Mouse (Mus musculus) embryonic facial prominence, embryonic 11.5 days (tissue): ENCODE results near the gene Acot7. TPM values are rescaled to one million over a fixed set of nuclear protein-coding genes. Genes with fewer than 3 reads are reported as not detected.

Source experiments
- polyA plus RNA-seq: library from polyadenylated mRNA; unstranded; fragments of >200 nt; fragmentation: Nextera tagmentation; extraction: Ambion mirVana; gene quantifications from 2 replicates; pipeline ENCODE4 v1.2.1, GENCODE M21; 2014

Gene Acot7
- polyA plus RNA-seq, 1 experiment from 2014 or later, result 47.5 TPM

Other genes starting within 250 kb of the Acot7 start
- gene Dnajc11, start 244.4 kb upstream of the Acot7 start, polyA plus RNA-seq, result 75.0 and 79.3 TPM in 2 replicates
- 22.2 and 22.4 TPM in 2 replicates for gene Thap3, start 189.1 kb upstream of the Acot7 start, polyA plus RNA-seq
- 23.1 and 25.8 TPM in 2 replicates for gene Phf13, start 181.9 kb upstream of the Acot7 start, polyA plus RNA-seq
- 3.2 TPM in 2 replicates for gene Klhl21, start 169.3 kb upstream of the Acot7 start, polyA plus RNA-seq
- 21.1 and 21.5 TPM in 2 replicates for gene Zbtb48, start 150.5 kb upstream of the Acot7 start, polyA plus RNA-seq
- gene Tas1r1, start 139.6 kb upstream of the Acot7 start, polyA plus RNA-seq, result 0.25 and 0.55 TPM in 2 replicates
- gene Nol9, start 138.8 kb upstream of the Acot7 start, polyA plus RNA-seq, result 28.3 and 31.4 TPM in 2 replicates
- 5.3 and 6.8 TPM in 2 replicates for gene Plekhg5, start 105.6 kb upstream of the Acot7 start, polyA plus RNA-seq
- 0.21 and 0.75 TPM in 2 replicates for gene Tnfrsf25, start 62.2 kb upstream of the Acot7 start, polyA plus RNA-seq
- 6.2 and 7.3 TPM in 2 replicates for gene Espn, start 25.8 kb upstream of the Acot7 start, polyA plus RNA-seq
- 0.22 and 0.24 TPM in 2 replicates for gene Hes2, start 19.3 kb upstream of the Acot7 start, polyA plus RNA-seq
- gene Gpr153, start 96.1 kb downstream of the Acot7 start, polyA plus RNA-seq, result 4.3 and 5.9 TPM in 2 replicates
- 0.32 and 0.65 TPM in 2 replicates for gene Hes3, start 113.5 kb downstream of the Acot7 start, polyA plus RNA-seq
- 23.4 and 24.8 TPM in 2 replicates for gene Icmt, start 119.1 kb downstream of the Acot7 start, polyA plus RNA-seq
- 0.41 and 1.0 TPM in 2 replicates for gene Rnf207, start 140.9 kb downstream of the Acot7 start, polyA plus RNA-seq
- gene Rpl22, start 147.6 kb downstream of the Acot7 start, polyA plus RNA-seq, result 404 and 441 TPM in 2 replicates
- 0.14 TPM in 2 replicates for gene Chd5, start 160.5 kb downstream of the Acot7 start, polyA plus RNA-seq